Mouse (Mus musculus) cerebellum, adult 18-20 months (tissue): Measurements from ENCODE around the gene Elmod2.
"Not testable (repeated sequence)": the region's sequence is repeated elsewhere in the genome, so short reads cannot be mapped to it uniquely, and the experiment has no call there.

Source experiments
- DNase-seq, 2 experiments: peaks; one replicate each; pipeline ENCODE4 v3.0.0; 2021

Gene Elmod2

GRCm38 (mm10) chr8:83331899-83332697 is at the start of gene Elmod2:
TSS of gene Elmod2 (minus strand) at chr8:83332486.
- DNase-seq: peak; percentile 96 to 99

- DNase-seq: no peak
Measured at GRCm38 (mm10) chr8:83381016-83381415, 48.7 kb upstream of the Elmod2 start.

- no peak for DNase-seq
Measured at GRCm38 (mm10) chr8:83380141-83380540, 47.9 kb upstream of the Elmod2 start.

GRCm38 (mm10) chr8:83377231-83377630 is 44.9 kb upstream of the Elmod2 start:
- no peak for DNase-seq

GRCm38 (mm10) chr8:83363156-83363769 is 31.0 kb upstream of the Elmod2 start:
- no peak for DNase-seq

GRCm38 (mm10) chr8:83351315-83351714 is 19.0 kb upstream of the Elmod2 start:
- no peak for DNase-seq

GRCm38 (mm10) chr8:83348263-83348662 is 16.0 kb upstream of the Elmod2 start, which contains the start of gene Mgat4d:
TSS of gene Mgat4d (plus strand) at chr8:83348471.
- no peak for DNase-seq

GRCm38 (mm10) chr8:83342693-83343092 is 10.4 kb upstream of the Elmod2 start:
- peak in 1 of 2 experiments; percentile 9 for DNase-seq

- DNase-seq: no peak
Measured at GRCm38 (mm10) chr8:83342076-83342475, 9.8 kb upstream of the Elmod2 start.

- DNase-seq: no peak
Measured at GRCm38 (mm10) chr8:83332864-83333263, 578 bp upstream of the Elmod2 start.

GRCm38 (mm10) chr8:83331567-83331898 is 753 bp downstream of the Elmod2 start:
- peak; percentile 44 to 52 for DNase-seq

- DNase-seq: no peak
Measured at GRCm38 (mm10) chr8:83327889-83328288, 4.4 kb downstream of the Elmod2 start.

- DNase-seq: no peak
Measured at GRCm38 (mm10) chr8:83323056-83323455, 9.2 kb downstream of the Elmod2 start.

GRCm38 (mm10) chr8:83322374-83322773 is 9.9 kb downstream of the Elmod2 start:
- no peak for DNase-seq

- DNase-seq: no peak
Measured at GRCm38 (mm10) chr8:83320543-83320942, 11.7 kb downstream of the Elmod2 start.

- DNase-seq: no peak
Measured at GRCm38 (mm10) chr8:83315691-83316090, 16.6 kb downstream of the Elmod2 start.

GRCm38 (mm10) chr8:83315084-83315483 is 17.2 kb downstream of the Elmod2 start:
- not testable (repeated sequence) for DNase-seq

- no peak for DNase-seq
Measured at GRCm38 (mm10) chr8:83309836-83310235, 22.4 kb downstream of the Elmod2 start.

- no peak for DNase-seq
Measured at GRCm38 (mm10) chr8:83304946-83305345, 27.3 kb downstream of the Elmod2 start.

GRCm38 (mm10) chr8:83300135-83300534 is 32.2 kb downstream of the Elmod2 start:
- DNase-seq: no peak

- DNase-seq: no peak
Measured at GRCm38 (mm10) chr8:83297375-83297774, 34.9 kb downstream of the Elmod2 start.

GRCm38 (mm10) chr8:83290176-83290575 is 42.1 kb downstream of the Elmod2 start, which contains the start of gene Ucp1:
TSS of gene Ucp1 (plus strand) at chr8:83290352.
- DNase-seq: peak; percentile 31 to 38

- no peak for DNase-seq
Measured at GRCm38 (mm10) chr8:83285391-83285790, 46.9 kb downstream of the Elmod2 start.

GRCm38 (mm10) chr8:83278431-83278830 is 53.9 kb downstream of the Elmod2 start:
- DNase-seq: no peak
